Mouse (Mus musculus) embryonic facial prominence, embryonic 13.5 days (tissue): ENCODE results near the gene Zbtb34. TPM values are rescaled to one million over a fixed set of nuclear protein-coding genes. Genes with fewer than 3 reads are reported as not detected.

ENCODE experiments used
- ATAC-seq: fragments of 200-750 bp; cut with Nextera tagmentation; 2 replicates; pipeline ENCODE4 v1.8.0; 2017; ENCODE audit warnings: low read depth; ENCODE audit not compliant: insufficient number of reproducible peaks, insufficient read depth, low FRiP score, low TSS enrichment
- H3K27ac ChIP-seq: fragments of 300-500 bp; sonication (generic); 2 replicates; pipeline ENCODE4 v1.5.1; 2015; ENCODE audit warnings: moderate library complexity, mild to moderate bottlenecking, inconsistent platforms
- H3K27me3 ChIP-seq: fragments of 300-500 bp; sonication (generic); 2 replicates; pipeline ENCODE4 v1.6.1; 2015; ENCODE audit warnings: mild to moderate bottlenecking, inconsistent platforms
- H3K36me3 ChIP-seq: fragments of 300-500 bp; sonication (generic); 2 replicates; pipeline ENCODE4 v1.6.1; 2015; ENCODE audit warnings: mild to moderate bottlenecking, inconsistent platforms
- H3K4me1 ChIP-seq: fragments of 300-500 bp; sonication (generic); 2 replicates; pipeline ENCODE4 v1.6.1; 2015; ENCODE audit warnings: inconsistent platforms
- H3K4me2 ChIP-seq: fragments of 300-500 bp; sonication (generic); 2 replicates; pipeline ENCODE4 v1.6.1; 2015; ENCODE audit warnings: moderate library complexity, mild to moderate bottlenecking, inconsistent platforms
- H3K4me3 ChIP-seq: fragments of 300-500 bp; sonication (generic); 2 replicates; pipeline ENCODE4 v1.5.1; 2015; ENCODE audit warnings: mild to moderate bottlenecking, inconsistent platforms
- H3K9ac ChIP-seq: fragments of 300-500 bp; sonication (generic); 2 replicates; pipeline ENCODE4 v1.6.1; 2015; ENCODE audit warnings: mild to moderate bottlenecking, inconsistent platforms
- H3K9me3 ChIP-seq: fragments of 300-500 bp; sonication (generic); 2 replicates; pipeline ENCODE4 v1.6.1; 2016; ENCODE audit warnings: inconsistent platforms
- WGBS: fragments of 180-500 bp; shearing (Covaris S2); methylation state at CpG from one replicate; pipeline ENCODE4 v1.1.7; 2015; ENCODE audit warnings: mixed read lengths; 5-methylcytosine and 5-hydroxymethylcytosine counted together
- microRNA-seq: library from miRNA; unstranded; fragments of <30 nt; microRNA quantifications from one replicate; pipeline ENCODE4, GENCODE M21; 2016
- polyA plus RNA-seq: library from polyadenylated mRNA; unstranded; fragments of >200 nt; fragmentation: Nextera tagmentation; extraction: Ambion mirVana; gene quantifications from 2 replicates; pipeline ENCODE4 v1.2.1, GENCODE M21; 2015

Gene Zbtb34
- polyA plus RNA-seq, 1 experiment from 2014 or later: 7.6 TPM

GRCm38 (mm10) chr2:33364656-33365055, 66.5 kb downstream of the Zbtb34 start:
- Histone ChIP-seq H3K4me1 (no peaks in the 10 kb centered on the region), H3K4me2 (no peak overlapping the region), H3K9ac (no peak overlapping the region), H3K4me3 (no peak overlapping the region), H3K27me3 (no peaks in the 10 kb centered on the region), H3K36me3 (no peaks in the 10 kb centered on the region), H3K27ac (no peak overlapping the region), H3K9me3 (no peaks in the 10 kb centered on the region)
- 93% methylated on average over 4 of the region's 4 CpGs for WGBS
- no peak for ATAC-seq

GRCm38 (mm10) chr2:33363890-33364289, 67.2 kb downstream of the Zbtb34 start:
- H3K9me3 ChIP-seq: no peaks in the 10 kb centered on the region
- no peak for ATAC-seq
- WGBS: 82% methylated on average over 4 of the region's 4 CpGs

GRCm38 (mm10) chr2:33361139-33361716, 69.9 kb downstream of the Zbtb34 start:
- ATAC-seq: no peak

More at GRCm38 (mm10) chr2:33363890-33364289, 67.2 kb downstream of the Zbtb34 start:
- Histone ChIP-seq H3K4me1 (no peaks in the 10 kb centered on the region), H3K27me3 (no peaks in the 10 kb centered on the region), H3K4me2 (no peak overlapping the region), H3K9ac (no peak overlapping the region), H3K27ac (no peak overlapping the region), H3K36me3 (no peaks in the 10 kb centered on the region), H3K4me3 (no peak overlapping the region)

GRCm38 (mm10) chr2:33360564-33360963, 70.6 kb downstream of the Zbtb34 start:
- no peak overlapping the region for H3K9ac ChIP-seq
- no peaks in the 10 kb centered on the region for H3K36me3 ChIP-seq
- no peaks in the 10 kb centered on the region for H3K27me3 ChIP-seq
- H3K4me1 ChIP-seq: no peaks in the 10 kb centered on the region
- H3K4me2 ChIP-seq: no peak overlapping the region
- ATAC-seq: no peak
- no peak overlapping the region for H3K4me3 ChIP-seq
- no peak overlapping the region for H3K27ac ChIP-seq
- WGBS: 72% methylated on average over 3 of the region's 3 CpGs
- no peaks in the 10 kb centered on the region for H3K9me3 ChIP-seq

More at GRCm38 (mm10) chr2:33361139-33361716, 69.9 kb downstream of the Zbtb34 start:
- Histone ChIP-seq H3K4me1 (no peaks in the 10 kb centered on the region), H3K27me3 (no peaks in the 10 kb centered on the region), H3K36me3 (no peaks in the 10 kb centered on the region), H3K4me3 (no peak overlapping the region), H3K27ac (no peak overlapping the region), H3K4me2 (no peak overlapping the region), H3K9me3 (no peaks in the 10 kb centered on the region), H3K9ac (no peak overlapping the region)
- WGBS: 75% methylated on average over 9 of the region's 9 CpGs

DNA sequence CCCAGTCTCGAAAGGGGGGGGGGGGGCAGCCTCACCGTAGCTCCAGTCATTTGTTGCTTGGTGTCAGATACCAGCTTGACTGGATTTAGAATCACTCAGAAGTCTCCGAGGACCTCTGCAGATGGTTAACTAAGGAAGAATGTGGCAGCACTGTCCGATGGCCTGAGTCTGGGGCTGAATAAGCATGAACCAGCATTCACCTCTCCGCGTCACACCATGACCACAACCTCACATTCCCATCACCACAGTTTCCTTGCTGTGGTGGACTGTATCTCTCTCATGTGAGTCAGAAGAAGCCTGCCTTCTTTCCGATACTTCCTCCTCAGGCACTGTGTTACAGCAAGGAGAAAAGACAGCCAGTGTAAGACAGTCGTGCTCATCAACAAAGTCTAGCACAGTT, 71.9 kb downstream of the Zbtb34 start:
- Histone ChIP-seq H3K4me3 (no peak overlapping the region), H3K4me2 (no peak overlapping the region), H3K9ac (no peak overlapping the region), H3K9me3 (no peaks in the 10 kb centered on the region), H3K27me3 (no peaks in the 10 kb centered on the region), H3K27ac (no peak overlapping the region), H3K4me1 (no peaks in the 10 kb centered on the region), H3K36me3 (no peaks in the 10 kb centered on the region)
- no peak for ATAC-seq
- WGBS: 84% methylated on average over 8 of the region's 8 CpGs

DNA sequence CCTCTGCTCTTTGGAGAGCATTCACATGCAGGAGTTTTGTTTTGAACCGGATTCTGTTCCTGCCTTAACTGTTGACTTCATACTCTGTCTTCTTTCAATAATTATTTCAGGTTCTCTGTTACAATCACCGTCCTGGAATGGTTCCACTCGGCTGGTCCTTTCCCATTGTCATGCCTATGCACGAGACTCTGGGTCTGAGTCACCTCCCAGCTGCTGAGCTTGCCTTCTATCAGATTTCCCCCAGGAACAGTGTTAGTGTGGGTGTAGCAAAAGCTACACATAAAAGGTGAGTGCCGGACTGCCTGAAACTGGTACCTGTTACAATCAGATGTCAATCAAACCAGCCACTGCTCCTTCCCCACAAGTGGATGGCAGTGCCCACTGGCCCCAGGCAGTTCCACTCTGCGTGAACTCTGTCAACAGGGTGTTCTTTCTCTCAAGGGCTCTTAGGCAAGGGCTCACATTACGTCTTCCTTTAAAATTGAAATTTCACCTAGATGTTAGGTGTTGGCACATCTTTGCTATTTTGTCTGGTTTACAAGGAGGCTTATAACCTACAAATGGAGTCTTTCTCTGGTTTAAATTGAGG, 73.8 kb downstream of the Zbtb34 start:
- H3K9ac ChIP-seq: no peak overlapping the region
- H3K27me3 ChIP-seq: no peaks in the 10 kb centered on the region
- no peak for ATAC-seq
- H3K27ac ChIP-seq: no peak overlapping the region
- no peak overlapping the region for H3K4me2 ChIP-seq
- no peaks in the 10 kb centered on the region for H3K36me3 ChIP-seq
- H3K9me3 ChIP-seq: no peaks in the 10 kb centered on the region
- no peaks in the 10 kb centered on the region for H3K4me1 ChIP-seq
- WGBS: 76% methylated on average over 7 of the region's 7 CpGs
- no peak overlapping the region for H3K4me3 ChIP-seq

Small RNA genes lying within 50 kb of the gene (microRNA-seq; reads per million reads assigned to microRNA genes)
- gene Gm25998: not detected

Other genes with a start within 250 kb of the Zbtb34 start
- 37.9 and 38.4 TPM in 2 replicates for gene Angptl2, start 215.3 kb downstream of the Zbtb34 start, polyA plus RNA-seq
- gene Ralgps1, start 59.8 kb downstream of the Zbtb34 start, polyA plus RNA-seq: 4.0 and 4.9 TPM in 2 replicates
- 20.0 and 23.3 TPM in 2 replicates for gene Zbtb43, start 37.2 kb upstream of the Zbtb34 start, polyA plus RNA-seq
- 0.55 TPM in 2 replicates for gene Lmx1b, start 209.2 kb upstream of the Zbtb34 start, polyA plus RNA-seq